Mouse (Mus musculus) lung, embryonic 14.5 days (tissue): Measurements from ENCODE around the gene Dgkz. TPM values are rescaled to one million over a fixed set of nuclear protein-coding genes. Genes with fewer than 3 reads are reported as not detected.

Experiments
- ATAC-seq: fragments of 200-750 bp; cut with Nextera tagmentation; 2 replicates; pipeline ENCODE4 v1.8.0; 2017; ENCODE audit warnings: mild to moderate bottlenecking, moderate TSS enrichment, moderate library complexity; ENCODE audit not compliant: insufficient read depth
- DNase-seq: peaks from one replicate; pipeline ENCODE4 v3.0.0-alpha.2; 2015
- H3K27ac ChIP-seq: fragments of 300-500 bp; sonication (generic); 2 replicates; pipeline ENCODE4 v1.5.1; 2014; ENCODE audit warnings: low read depth, mild to moderate bottlenecking, moderate library complexity
- H3K27me3 ChIP-seq: fragments of 300-500 bp; sonication (generic); 2 replicates; pipeline ENCODE4 v1.6.1; 2014; ENCODE audit warnings: low read length, control low read depth; ENCODE audit not compliant: insufficient read depth
- H3K36me3 ChIP-seq: fragments of 300-500 bp; sonication (generic); 2 replicates; pipeline ENCODE4 v1.6.1; 2014; ENCODE audit warnings: control low read depth; ENCODE audit not compliant: insufficient read depth
- H3K4me1 ChIP-seq: fragments of 300-500 bp; sonication (generic); 2 replicates; pipeline ENCODE4 v1.6.1; 2014; ENCODE audit warnings: antibody characterized with exemption, control low read depth; ENCODE audit not compliant: insufficient read depth
- H3K4me2 ChIP-seq: fragments of 300-500 bp; sonication (generic); 2 replicates; pipeline ENCODE4 v1.6.1; 2014; ENCODE audit warnings: mild to moderate bottlenecking
- H3K4me3 ChIP-seq: fragments of 300-500 bp; sonication (generic); 2 replicates; pipeline ENCODE4 v1.5.1; 2014; ENCODE audit warnings: low read depth, low read length
- H3K9ac ChIP-seq: fragments of 300-500 bp; sonication (generic); 2 replicates; pipeline ENCODE4 v1.6.1; 2014
- H3K9me3 ChIP-seq: fragments of 300-500 bp; sonication (generic); 2 replicates; pipeline ENCODE4 v1.6.1; 2016; ENCODE audit warnings: low read depth, low read length, control low read depth
- CTCF ChIP-seq: IDR thresholded peaks from 2 replicates; pipeline ENCODE4 v1.5.1; 2016; ENCODE audit warnings: antibody characterized with exemption, low read depth
- WGBS: fragments of 180-500 bp; shearing (Covaris S2); extraction: QIAGEN DNeasy Blood & Tissue Kit; methylation state at CpG from one replicate; pipeline ENCODE4 v1.1.7; 2014; 5-methylcytosine and 5-hydroxymethylcytosine counted together
- polyA plus RNA-seq: library from polyadenylated mRNA; unstranded; fragments of >200 nt; fragmentation: Nextera tagmentation; extraction: Ambion mirVana; gene quantifications from 2 replicates; pipeline ENCODE4 v1.2.1, GENCODE M21; 2014

Gene Dgkz
- polyA plus RNA-seq, 1 experiment from 2014 or later, result 63.9 TPM

DNA sequence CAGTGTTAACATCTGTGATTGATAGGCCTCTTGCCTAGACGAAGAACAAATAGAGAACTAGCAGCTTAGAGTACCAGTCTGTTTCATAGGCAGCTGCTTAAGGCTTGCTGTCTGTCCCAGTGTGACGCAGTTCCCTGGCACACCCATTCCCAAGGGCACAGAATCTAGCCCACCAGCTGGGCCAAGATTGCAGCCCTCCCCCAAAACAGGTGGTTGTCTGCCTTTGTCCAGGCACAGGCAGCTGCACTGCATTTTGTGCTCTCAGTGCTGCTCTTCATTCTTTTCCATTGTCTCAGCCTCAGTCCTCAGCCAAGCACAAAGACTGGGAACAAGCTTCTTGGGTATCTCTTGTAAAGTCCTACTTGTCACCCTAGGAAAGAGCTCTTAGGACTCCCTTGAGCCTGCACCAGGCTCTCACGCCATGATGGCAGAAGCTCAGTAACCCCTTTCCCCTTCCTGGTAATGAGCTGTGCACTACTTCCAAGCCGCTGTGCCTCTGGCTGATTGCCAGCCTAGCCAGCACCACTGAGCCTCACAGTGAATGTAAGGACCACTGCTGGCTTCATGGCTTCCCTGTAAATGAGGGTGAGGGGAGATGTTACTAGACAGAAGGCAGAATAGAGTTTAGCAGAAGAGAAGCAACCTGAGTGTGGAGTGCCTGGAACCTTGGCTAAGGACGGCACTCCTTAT lies 70.9 kb downstream of the Dgkz start:
- Histone ChIP-seq H3K4me3 (no peak overlapping the region), H3K27me3 (no peaks in the 10 kb centered on the region), H3K4me2 (no peak overlapping the region), H3K4me1 (no peaks in the 10 kb centered on the region), H3K9me3 (no peaks in the 10 kb centered on the region), H3K27ac (no peak overlapping the region), H3K9ac (no peak overlapping the region), H3K36me3 (peaks cover 32% of the 10 kb centered on the region; the same call in 1 of the 2 replicates)
- peak; percentile 12 for DNase-seq
- ATAC-seq, result no peak
- 63% methylated on average over 5 of the region's 5 CpGs for WGBS
- TF ChIP-seq CTCF, result no peak

DNA sequence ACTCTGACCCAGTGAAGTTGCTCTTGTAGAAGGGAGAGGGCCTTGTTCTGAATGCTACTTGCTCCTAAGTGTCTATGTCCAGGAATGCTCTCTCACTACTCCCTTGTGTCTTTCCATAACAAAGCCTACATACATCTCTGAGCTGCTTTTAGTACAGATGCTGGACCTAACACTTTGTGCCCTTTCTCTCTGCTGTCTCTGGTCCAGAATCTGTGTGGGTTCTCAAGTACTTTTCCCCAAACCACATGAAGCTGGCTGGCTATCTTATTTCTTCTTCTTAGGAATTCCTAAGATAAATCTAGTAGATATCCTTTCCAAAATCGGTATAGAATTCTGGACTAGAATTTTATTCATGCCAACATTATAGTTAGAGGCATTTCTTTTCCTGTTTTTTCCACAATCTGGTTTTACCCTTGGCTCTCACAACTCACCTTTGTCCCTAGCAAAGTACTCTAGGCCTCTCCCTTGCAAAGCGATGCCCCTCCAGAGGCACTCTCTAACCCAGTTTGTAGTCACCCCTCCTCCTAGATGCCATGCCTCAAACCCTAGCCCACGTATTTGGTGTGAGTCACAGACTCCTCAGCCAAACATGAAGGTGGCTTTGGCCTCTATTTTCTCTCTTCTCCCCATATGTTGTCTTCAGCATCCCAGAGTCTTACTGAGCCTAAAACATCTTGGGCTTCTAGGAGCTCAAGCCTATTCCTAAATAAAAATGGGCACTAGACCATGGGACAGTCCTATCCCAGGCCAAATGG lies 72.3 kb downstream of the Dgkz start:
- DNase-seq (no peak), ATAC-seq (no peak)
- Histone ChIP-seq H3K9me3 (no peaks in the 10 kb centered on the region), H3K4me1 (no peaks in the 10 kb centered on the region), H3K4me2 (no peak overlapping the region), H3K27ac (no peak overlapping the region), H3K36me3 (peaks cover 25% of the 10 kb centered on the region; the same call in 1 of the 2 replicates), H3K9ac (no peak overlapping the region), H3K27me3 (no peaks in the 10 kb centered on the region), H3K4me3 (no peak overlapping the region)
- 82% methylated on average over 3 of the region's 3 CpGs for WGBS
- no peak for TF ChIP-seq CTCF

DNA sequence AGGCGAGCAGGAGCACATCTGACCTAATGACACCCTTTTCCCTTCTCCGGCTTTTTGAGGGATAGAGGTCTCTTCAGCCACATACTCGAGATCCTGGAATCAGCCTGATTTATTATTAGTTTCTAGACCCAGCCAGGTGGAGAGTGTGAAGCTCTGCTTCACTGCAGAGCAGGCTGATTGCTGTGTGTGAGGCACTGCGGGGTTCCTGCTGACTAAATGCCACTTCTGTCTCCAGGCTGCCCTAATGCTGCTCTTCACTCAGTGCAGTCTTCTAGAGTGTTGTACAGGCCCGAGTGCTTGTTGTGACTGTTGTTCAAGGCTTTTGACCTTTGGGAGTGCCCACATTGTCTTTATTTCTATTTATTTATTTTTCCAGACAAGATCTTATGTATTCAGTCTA lies 73.3 kb downstream of the Dgkz start:
- no peak for DNase-seq
- peaks cover 20% of the 10 kb centered on the region; the same call in 1 of the 2 replicates for H3K36me3 ChIP-seq

DNA sequence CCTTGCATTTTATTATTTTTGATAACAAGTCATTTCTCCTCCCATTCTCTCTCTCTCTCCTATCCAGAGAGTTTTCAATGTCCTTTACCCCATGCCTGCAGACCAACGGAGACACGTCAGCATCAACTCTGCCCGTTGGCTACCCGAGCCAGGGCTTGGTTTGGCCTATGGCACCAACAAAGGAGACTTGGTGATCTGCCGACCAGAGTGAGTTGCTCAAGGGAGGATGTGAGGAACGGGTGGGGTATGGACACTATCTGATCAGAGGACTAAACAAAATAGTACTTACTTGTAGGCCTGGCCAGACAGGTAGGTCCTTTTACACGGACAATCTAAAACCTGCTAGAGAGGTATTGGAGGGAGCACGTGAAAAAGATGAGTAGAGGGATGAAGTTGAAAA lies 75.2 kb downstream of the Dgkz start:
- DNase-seq (no peak), ATAC-seq (no peak)
- H3K27ac ChIP-seq, result no peak overlapping the region
- WGBS, result 91% methylated on average over 8 of the region's 8 CpGs
- H3K9me3 ChIP-seq, result no peaks in the 10 kb centered on the region
- H3K36me3 ChIP-seq, result peaks cover 24% of the 10 kb centered on the region; the same call in 1 of the 2 replicates
- H3K27me3 ChIP-seq, result no peaks in the 10 kb centered on the region
- no peaks in the 10 kb centered on the region for H3K4me1 ChIP-seq
- TF ChIP-seq CTCF, result no peak
- no peak overlapping the region for H3K9ac ChIP-seq
- H3K4me2 ChIP-seq, result no peak overlapping the region
- H3K4me3 ChIP-seq, result no peak overlapping the region

More for the DNA sequence above, 73.3 kb downstream of the Dgkz start:
- no peak for TF ChIP-seq CTCF
- WGBS, result 60% methylated on average over 5 of the region's 5 CpGs
- ATAC-seq, result no peak
- no peak overlapping the region for H3K27ac ChIP-seq
- no peak overlapping the region for H3K4me3 ChIP-seq
- H3K27me3 ChIP-seq, result no peaks in the 10 kb centered on the region
- no peak overlapping the region for H3K9ac ChIP-seq
- H3K4me1 ChIP-seq, result no peaks in the 10 kb centered on the region
- no peak overlapping the region for H3K4me2 ChIP-seq
- no peaks in the 10 kb centered on the region for H3K9me3 ChIP-seq

DNA sequence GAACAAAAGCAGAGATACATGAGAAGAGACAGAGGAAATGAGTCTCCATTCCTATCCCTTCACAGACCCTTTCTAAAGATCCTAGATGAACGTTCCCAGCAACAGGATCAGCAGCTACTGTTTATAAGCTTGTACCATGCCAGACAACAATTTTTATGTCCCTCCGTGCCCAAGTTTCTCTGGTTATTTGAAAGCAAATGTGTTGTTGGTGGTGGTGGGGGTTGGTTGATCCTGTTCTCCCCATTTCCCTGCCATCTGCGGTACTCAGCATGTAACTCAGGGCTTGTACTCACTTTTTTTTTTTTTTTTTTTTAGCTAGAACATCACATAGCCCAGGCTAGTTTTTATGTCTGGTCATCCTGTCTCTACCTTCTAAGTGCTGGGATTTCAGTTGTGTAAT lies 76.5 kb downstream of the Dgkz start:
- no peak for DNase-seq
- H3K9me3 ChIP-seq, result no peaks in the 10 kb centered on the region
- H3K27ac ChIP-seq, result no peak overlapping the region
- no peak for TF ChIP-seq CTCF
- ATAC-seq, result no peak
- H3K4me1 ChIP-seq, result no peaks in the 10 kb centered on the region
- H3K36me3 ChIP-seq, result peaks cover 25% of the 10 kb centered on the region; the same call in 1 of the 2 replicates
- no peak overlapping the region for H3K4me2 ChIP-seq
- no peak overlapping the region for H3K4me3 ChIP-seq
- no peak overlapping the region for H3K9ac ChIP-seq
- H3K27me3 ChIP-seq, result no peaks in the 10 kb centered on the region
- WGBS, result 89% methylated on average over 3 of the region's 3 CpGs

DNA sequence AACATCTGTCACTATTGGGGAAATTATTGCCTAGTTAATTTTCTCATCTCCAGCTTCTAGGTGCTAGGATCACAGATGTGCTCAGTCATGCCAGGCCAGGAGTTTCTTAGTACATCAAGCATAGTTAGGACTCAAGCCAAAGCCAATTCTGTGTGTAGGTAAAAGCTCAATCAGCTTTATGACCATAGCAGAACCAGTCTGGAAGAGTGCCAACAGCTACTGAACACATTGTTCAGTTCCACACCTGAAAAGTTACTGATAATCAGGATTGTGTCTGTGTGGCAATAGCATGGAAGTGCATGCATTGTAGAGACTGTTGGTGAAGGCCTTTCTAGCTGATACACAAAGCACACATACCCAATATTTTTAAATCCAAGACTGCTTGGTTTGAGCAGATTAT lies 77.7 kb downstream of the Dgkz start:
- no peak overlapping the region for H3K9ac ChIP-seq
- no peak overlapping the region for H3K27ac ChIP-seq
- H3K9me3 ChIP-seq, result no peaks in the 10 kb centered on the region
- DNase-seq (no peak), ATAC-seq (no peak)
- H3K27me3 ChIP-seq, result no peaks in the 10 kb centered on the region
- H3K36me3 ChIP-seq, result peaks cover 25% of the 10 kb centered on the region; the same call in 1 of the 2 replicates
- TF ChIP-seq CTCF, result no peak
- no peak overlapping the region for H3K4me3 ChIP-seq
- no peaks in the 10 kb centered on the region for H3K4me1 ChIP-seq
- H3K4me2 ChIP-seq, result no peak overlapping the region

DNA sequence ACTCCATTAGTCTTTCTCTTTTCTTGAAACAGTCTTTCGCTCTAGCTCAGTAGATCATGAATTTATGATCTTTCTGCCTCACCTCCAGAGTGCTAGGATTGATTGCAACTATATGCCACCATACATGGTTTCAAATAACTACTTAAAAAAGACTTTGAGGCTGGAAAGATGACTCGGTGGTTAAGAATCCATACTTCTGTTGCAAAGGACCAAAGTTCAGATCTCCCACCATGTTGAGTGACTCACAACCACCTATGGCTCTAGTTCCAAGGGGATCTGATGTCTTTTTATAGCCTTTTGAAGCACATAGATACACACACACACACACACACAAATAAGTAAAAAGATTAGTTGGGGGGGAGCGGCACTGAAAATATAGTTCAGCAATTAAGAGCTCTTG lies 80.3 kb downstream of the Dgkz start:
- ATAC-seq (no peak), DNase-seq (no peak)
- TF ChIP-seq CTCF, result no peak
- WGBS, result 92% methylated on average over 3 of the region's 3 CpGs
- Histone ChIP-seq H3K27me3 (no peaks in the 10 kb centered on the region), H3K36me3 (peaks cover 15% of the 10 kb centered on the region; the same call in 1 of the 2 replicates), H3K9me3 (no peaks in the 10 kb centered on the region), H3K9ac (no peak overlapping the region), H3K27ac (no peak overlapping the region), H3K4me2 (no peak overlapping the region), H3K4me3 (no peak overlapping the region), H3K4me1 (no peaks in the 10 kb centered on the region)
